Mouse (Mus musculus): ENCODE measurements around the gene Pcdh20. TPM values are rescaled to one million over a fixed set of nuclear protein-coding genes. Genes with fewer than 3 reads are reported as not detected.

Gene Pcdh20
- total and polyA plus RNA-seq, 3 experiments = not detected

- H3K27ac ChIP-seq (ENCODE audit: insufficient read depth, low read depth) = no peak overlapping the region
- H3K27me3 ChIP-seq (replicated peaks) = no peaks in the 10 kb centered on the region
- no peaks in the 10 kb centered on the region for H3K36me3 ChIP-seq (replicated peaks in 1 of 2; ENCODE audit: control insufficient read depth in 1 of 2, insufficient read depth in 1 of 2, low read length in 1 of 2)
- no peaks in the 10 kb centered on the region for H3K79me2 ChIP-seq (replicated peaks; ENCODE audit: control insufficient read depth, extremely low read depth, insufficient read depth, poor library complexity, severe bottlenecking)
- H3K4me2 ChIP-seq (ENCODE audit: insufficient read depth, low read depth, poor library complexity, severe bottlenecking) = no peak overlapping the region
- H3K4me1 ChIP-seq (ENCODE audit: control insufficient read depth in 1 of 2, insufficient read depth in 2 of 2) = no peaks in the 10 kb centered on the region
- in situ Hi-C loops (cut with MboI; ENCODE audit: low pct_ligation_motif_present, low pct_unique_long_range_greater_than_20kb, low sequenced_read_pairs) = no loop called here
- H3K9ac ChIP-seq (ENCODE audit: insufficient read depth, low read depth) = no peak overlapping the region
- dilution Hi-C loops (cut with MboI; ENCODE audit: extremely low pct_ligation_motif_present, extremely low pct_unique_long_range_greater_than_20kb, low sequenced_read_pairs) = no loop called here
- no peak overlapping the region for H3K4me3 ChIP-seq (replicated peaks in 1 of 3; ENCODE audit: low read depth in 2 of 3, low read length in 2 of 3, poor library complexity in 1 of 3)
- peaks cover 36% of the 10 kb centered on the region for H3K9me3 ChIP-seq (replicated peaks; ENCODE audit: low read length)
- TF ChIP-seq JUN (IDR thresholded peaks at IDR 0.05; ENCODE audit: insufficient read depth, low read depth, low read length) = no peak
- TF ChIP-seq ZC3H11A (IDR thresholded peaks at IDR 0.05; ENCODE audit: low read depth, low read length) = no peak
- TF ChIP-seq ETS1 (conservative IDR thresholded peaks at IDR 0.05; ENCODE audit: low read depth, low read length) = no peak
- no peak for TF ChIP-seq IRF4 (IDR thresholded peaks at IDR 0.05; ENCODE audit: low read depth, low read length)
- TF ChIP-seq E2F4 (IDR thresholded peaks at IDR 0.05; ENCODE audit: insufficient replicate concordance, low read depth, low read length) = no peak
- TF ChIP-seq KAT2A (IDR thresholded peaks at IDR 0.05; ENCODE audit: insufficient replicate concordance, low read length) = no peak
- no peak for TF ChIP-seq HCFC1 (IDR thresholded peaks at IDR 0.05; ENCODE audit: low read depth, low read length)
- TF ChIP-seq SMC3 (IDR thresholded peaks at IDR 0.05; ENCODE audit: low read depth, low read length) = no peak
- TF ChIP-seq GABPA (IDR thresholded peaks at IDR 0.05; ENCODE audit: insufficient replicate concordance, low read depth, low read length) = no peak
- TF ChIP-seq MAFK (IDR thresholded peaks at IDR 0.05; ENCODE audit: insufficient replicate concordance, low read length) = no peak
- no peak for TF ChIP-seq MAX (IDR thresholded peaks at IDR 0.05; ENCODE audit: low read length)
- no peak for TF ChIP-seq RCOR1 (conservative IDR thresholded peaks at IDR 0.05; ENCODE audit: low read depth, low read length)
- TF ChIP-seq MYC (IDR thresholded peaks at IDR 0.05; ENCODE audit: low read depth, low read length) = no peak
- TF ChIP-seq USF1 (IDR thresholded peaks at IDR 0.05; ENCODE audit: low read depth, low read length) = no peak
- DNase-seq (ENCODE audit: extremely low read depth) = no peak
Measured at GRCm38 (mm10) chr14:88463357-88463756, 7.8 kb downstream of the Pcdh20 start.

GRCm38 (mm10) chr14:88462944-88463343 is 8.3 kb downstream of the Pcdh20 start:
- no peaks in the 10 kb centered on the region for H3K27me3 ChIP-seq (replicated peaks)
- H3K9me3 ChIP-seq (replicated peaks; ENCODE audit: low read length) = peaks cover 32% of the 10 kb centered on the region
- no peaks in the 10 kb centered on the region for H3K36me3 ChIP-seq (replicated peaks in 1 of 2; ENCODE audit: control insufficient read depth in 1 of 2, insufficient read depth in 1 of 2, low read length in 1 of 2)
- no peak overlapping the region for H3K4me2 ChIP-seq (ENCODE audit: insufficient read depth, low read depth, poor library complexity, severe bottlenecking)
- no peaks in the 10 kb centered on the region for H3K4me1 ChIP-seq (ENCODE audit: control insufficient read depth in 1 of 2, insufficient read depth in 2 of 2)
- no peaks in the 10 kb centered on the region for H3K79me2 ChIP-seq (replicated peaks; ENCODE audit: control insufficient read depth, extremely low read depth, insufficient read depth, poor library complexity, severe bottlenecking)
- TF ChIP-seq CHD1 (IDR thresholded peaks at IDR 0.05; ENCODE audit: low read depth, low read length) (no peak), TBP (conservative IDR thresholded peaks at IDR 0.05; ENCODE audit: low read depth, low read length) (no peak), CHD2 (IDR thresholded peaks at IDR 0.05; ENCODE audit: low read length) (no peak)
- no peak overlapping the region for H3K27ac ChIP-seq (ENCODE audit: insufficient read depth, low read depth)
- DNase-seq (ENCODE audit: extremely low read depth) = no peak
- dilution Hi-C loops (cut with MboI; ENCODE audit: extremely low pct_ligation_motif_present, extremely low pct_unique_long_range_greater_than_20kb, low sequenced_read_pairs) = no loop called here
- H3K9ac ChIP-seq (ENCODE audit: insufficient read depth, low read depth) = no peak overlapping the region
- H3K4me3 ChIP-seq (replicated peaks in 1 of 3; ENCODE audit: low read depth in 2 of 3, low read length in 2 of 3, poor library complexity in 1 of 3) = no peak overlapping the region
- in situ Hi-C loops (cut with MboI; ENCODE audit: low pct_ligation_motif_present, low pct_unique_long_range_greater_than_20kb, low sequenced_read_pairs) = no loop called here
